Mouse (Mus musculus) lung, adult 2 months (tissue): ENCODE results near the gene Cpn1.

Experiments used
- CTCF ChIP-seq: fragments of 200-500 bp; IDR thresholded peaks from 2 replicates; pipeline ENCODE4 v1.5.1; 2011; ENCODE audit warnings: mild to moderate bottlenecking, low read length, control low read depth; ENCODE audit not compliant: insufficient read depth
- POLR2A ChIP-seq: fragments of 200-500 bp; IDR thresholded peaks from 2 replicates; pipeline ENCODE4 v1.6.1; 2011; ENCODE audit warnings: low read depth, mild to moderate bottlenecking, control low read depth, low read length, borderline replicate concordance; ENCODE audit errors: extremely low read depth

DNA sequence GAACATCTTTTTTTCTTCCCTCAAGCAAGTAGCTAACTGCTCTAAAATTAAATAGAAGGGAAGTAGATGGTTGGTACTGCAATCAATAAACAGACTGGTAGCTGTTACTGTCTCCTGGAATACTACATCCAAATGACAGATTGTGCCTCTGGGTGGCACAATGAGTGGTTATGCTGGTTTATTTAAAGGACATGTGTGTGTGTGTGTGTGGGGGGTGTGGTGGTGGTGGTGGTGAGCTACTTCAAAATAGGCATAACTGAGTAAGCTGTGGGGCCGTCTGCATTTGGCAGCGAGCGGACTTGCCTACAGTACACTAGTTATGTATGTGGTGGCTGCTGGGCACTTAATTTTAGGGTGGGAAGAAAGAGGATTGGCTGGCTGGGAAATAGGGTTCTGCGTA is 28.5 kb downstream of the Cpn1 start:
- TF ChIP-seq CTCF (no peak), POLR2A (no peak)
